Mouse (Mus musculus): ENCODE measurements around the gene Serinc4. TPM values are rescaled to one million over a fixed set of nuclear protein-coding genes. Genes with fewer than 3 reads are reported as not detected.

Serinc4 gene
- total and polyA plus RNA-seq, 3 experiments = 0.38 to 1.2 TPM; not detected in 1

- no peak for TF ChIP-seq ZMIZ1 (IDR thresholded peaks at IDR 0.05; ENCODE audit: low read depth, low read length)
- no peak for TF ChIP-seq ZKSCAN1 (IDR thresholded peaks at IDR 0.05; ENCODE audit: low read depth, low read length)
- no peak for TF ChIP-seq UBTF (IDR thresholded peaks at IDR 0.05; ENCODE audit: borderline replicate concordance, insufficient read depth, low read depth, low read length)
- TF ChIP-seq JUND (IDR thresholded peaks at IDR 0.05; ENCODE audit: low read depth, low read length) = no peak
- no peak for TF ChIP-seq RAD21 (IDR thresholded peaks at IDR 0.05; ENCODE audit: low read depth, low read length)
- TF ChIP-seq MAFK (IDR thresholded peaks at IDR 0.05; ENCODE audit: borderline replicate concordance, low read depth, low read length) = no peak
- TF ChIP-seq MYC (IDR thresholded peaks at IDR 0.05; ENCODE audit: low read depth, low read length) = no peak
- no peak for TF ChIP-seq EP300 (IDR thresholded peaks at IDR 0.05; ENCODE audit: low read depth in 1 of 2, low read length in 2 of 2)
- no peak for TF ChIP-seq GABPA (IDR thresholded peaks at IDR 0.05; ENCODE audit: low read depth, low read length)
- TF ChIP-seq USF2 (IDR thresholded peaks at IDR 0.05; ENCODE audit: borderline replicate concordance in 1 of 2, insufficient read depth in 1 of 2, low read depth in 1 of 2, low read length in 2 of 2) = no peak
- TF ChIP-seq TCF12 (IDR thresholded peaks at IDR 0.05; ENCODE audit: low read depth, low read length) = 0 out of 2 replicates have a peak, but pooled peaks have one; percentile 4
- no peak for TF ChIP-seq KAT2A (conservative IDR thresholded peaks at IDR 0.05; ENCODE audit: low read depth, low read length)
- TF ChIP-seq TAL1 (IDR thresholded peaks at IDR 0.05; ENCODE audit: low read length) = no peak
- peak; percentile 41 for TF ChIP-seq ZNF384 (IDR thresholded peaks at IDR 0.05; ENCODE audit: low read depth, low read length)
- no peak for TF ChIP-seq MXI1 (IDR thresholded peaks at IDR 0.05; ENCODE audit: low read depth, low read length)
- TF ChIP-seq ZC3H11A (IDR thresholded peaks at IDR 0.05; ENCODE audit: low read depth, low read length) = no peak
- TF ChIP-seq NRF1 (IDR thresholded peaks at IDR 0.05; ENCODE audit: insufficient read depth, low read depth, low read length, poor library complexity, severe bottlenecking) = no peak
- peak; percentile 20; the same call in 1 of the 2 replicates for TF ChIP-seq CHD2 (IDR thresholded peaks at IDR 0.05; ENCODE audit: low read length)
- no peak for TF ChIP-seq POLR2A (IDR thresholded peaks at IDR 0.05; ENCODE audit: control insufficient read depth in 1 of 2, insufficient read depth in 1 of 2, low read depth in 1 of 2, low read length in 2 of 2, poor library complexity in 1 of 2)
- no peak for TF ChIP-seq TBP (IDR thresholded peaks at IDR 0.05; ENCODE audit: low read depth, low read length)
- 0 out of 2 replicates have a peak, but pooled peaks have one; percentile 21 for TF ChIP-seq ETS1 (IDR thresholded peaks at IDR 0.05; ENCODE audit: low read depth, low read length)
- peak; percentile 22; the same call in 1 of the 2 replicates for TF ChIP-seq ELF1 (IDR thresholded peaks at IDR 0.05; ENCODE audit: low read depth, low read length)
- TF ChIP-seq MEF2A (IDR thresholded peaks at IDR 0.05; ENCODE audit: extremely low read depth, insufficient replicate concordance, low read depth, low read length, poor library complexity, severe bottlenecking) = no peak
- TF ChIP-seq POLR2AphosphoS5 (IDR thresholded peaks at IDR 0.05; ENCODE audit: borderline replicate concordance, low read depth, low read length) = no peak
- no peak for TF ChIP-seq GATA1 (IDR thresholded peaks at IDR 0.05; ENCODE audit: low read depth, low read length)
- TF ChIP-seq NELFE (IDR thresholded peaks at IDR 0.05; ENCODE audit: low read depth, low read length) = no peak
- no peak for TF ChIP-seq HCFC1 (IDR thresholded peaks at IDR 0.05; ENCODE audit: low read depth, low read length)
- no peak for TF ChIP-seq BHLHE40 (IDR thresholded peaks at IDR 0.05; ENCODE audit: borderline replicate concordance, low read depth, low read length)
- no peak for TF ChIP-seq POLR2AphosphoS2 (IDR thresholded peaks at IDR 0.05; ENCODE audit: low read length)
- TF ChIP-seq SIN3A (IDR thresholded peaks at IDR 0.05; ENCODE audit: low read length) = peak; percentile 56
- TF ChIP-seq CTCF (IDR thresholded peaks at IDR 0.05 in 2 of 3, conservative IDR thresholded peaks at IDR 0.05 in 1 of 3; ENCODE audit: control insufficient read depth in 1 of 3, insufficient read depth in 1 of 3, low read depth in 2 of 3, low read length in 3 of 3, poor library complexity in 1 of 3, severe bottlenecking in 1 of 3) = no peak
- no peak for TF ChIP-seq RCOR1 (IDR thresholded peaks at IDR 0.05; ENCODE audit: low read depth, low read length)
- no peak for TF ChIP-seq USF1 (IDR thresholded peaks at IDR 0.05; ENCODE audit: low read depth, low read length)
- TF ChIP-seq MAX (IDR thresholded peaks at IDR 0.05; ENCODE audit: low read length) = no peak
- no peak for TF ChIP-seq CHD1 (IDR thresholded peaks at IDR 0.05; ENCODE audit: low read depth, low read length)
- peak; percentile 84 for DNase-seq (ENCODE audit: low read depth, low spot score)
- H3K27me3 ChIP-seq (ENCODE audit: control insufficient read depth in 1 of 2, insufficient read depth in 2 of 2, low read length in 2 of 2) = no peaks in the 10 kb centered on the region
- peak overlapping the region; percentile 84 to 100 for H3K4me3 ChIP-seq (ENCODE audit: control insufficient read depth in 1 of 2, insufficient read depth in 1 of 2, low read depth in 2 of 2, low read length in 2 of 2)
- peak overlapping the region; percentile 87 for H3K9ac ChIP-seq (ENCODE audit: control insufficient read depth, low read depth, low read length, poor library complexity, severe bottlenecking)
- peak overlapping the region; percentile 82 for H3K27ac ChIP-seq (ENCODE audit: control insufficient read depth, low read depth, low read length)
- H3K9me3 ChIP-seq (replicated peaks; ENCODE audit: insufficient read depth, low read length) = no peaks in the 10 kb centered on the region
- peaks cover 6 to 33% of the 10 kb centered on the region in 2 experiments for H3K36me3 ChIP-seq (ENCODE audit: control insufficient read depth in 1 of 2, insufficient read depth in 2 of 2, low read length in 2 of 2)
- peaks cover 0 to 7% of the 10 kb centered on the region in 2 experiments for H3K4me1 ChIP-seq (ENCODE audit: control insufficient read depth in 1 of 2, insufficient read depth in 2 of 2, low read length in 2 of 2)
- peaks cover 48% of the 10 kb centered on the region for H3K79me2 ChIP-seq (ENCODE audit: control insufficient read depth, insufficient read depth, low read length, poor library complexity)
These were observed 42.4 kb downstream of the Serinc4 start for GRCm38 (mm10) chr2:121414139-121414685.
